Mouse (Mus musculus) right cerebral cortex, postnatal 36 days (tissue): ENCODE data around the gene Dazap1.

Experiments used
- DNase-seq, 2 experiments: peaks; one replicate each; pipeline ENCODE4 v3.0.0; 2022; ENCODE audit warnings: low spot score in 2 of 2, mixed read lengths in 1 of 2

The Dazap1 gene

DNA sequence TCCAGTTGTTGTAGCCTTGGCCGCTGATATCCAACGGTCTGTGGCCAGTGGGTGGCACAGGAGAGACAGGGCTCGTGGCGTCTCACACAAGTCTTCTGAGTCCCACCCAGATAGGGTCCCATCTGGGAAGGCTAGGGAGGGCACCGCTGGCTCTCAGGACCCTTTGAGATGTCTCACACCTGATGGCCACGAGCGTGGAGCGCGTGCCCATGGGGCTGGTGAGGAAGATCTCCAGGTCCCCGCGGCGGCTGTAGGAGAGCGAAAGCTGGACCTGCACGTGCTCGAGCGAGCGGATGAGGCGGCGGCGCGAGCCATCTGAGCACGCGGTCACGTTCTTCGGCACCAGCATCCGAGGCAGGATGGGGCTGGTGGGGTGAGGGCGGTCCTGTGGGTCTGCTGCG, 61.5 kb downstream of the Dazap1 start:
- DNase-seq: no peak

DNA sequence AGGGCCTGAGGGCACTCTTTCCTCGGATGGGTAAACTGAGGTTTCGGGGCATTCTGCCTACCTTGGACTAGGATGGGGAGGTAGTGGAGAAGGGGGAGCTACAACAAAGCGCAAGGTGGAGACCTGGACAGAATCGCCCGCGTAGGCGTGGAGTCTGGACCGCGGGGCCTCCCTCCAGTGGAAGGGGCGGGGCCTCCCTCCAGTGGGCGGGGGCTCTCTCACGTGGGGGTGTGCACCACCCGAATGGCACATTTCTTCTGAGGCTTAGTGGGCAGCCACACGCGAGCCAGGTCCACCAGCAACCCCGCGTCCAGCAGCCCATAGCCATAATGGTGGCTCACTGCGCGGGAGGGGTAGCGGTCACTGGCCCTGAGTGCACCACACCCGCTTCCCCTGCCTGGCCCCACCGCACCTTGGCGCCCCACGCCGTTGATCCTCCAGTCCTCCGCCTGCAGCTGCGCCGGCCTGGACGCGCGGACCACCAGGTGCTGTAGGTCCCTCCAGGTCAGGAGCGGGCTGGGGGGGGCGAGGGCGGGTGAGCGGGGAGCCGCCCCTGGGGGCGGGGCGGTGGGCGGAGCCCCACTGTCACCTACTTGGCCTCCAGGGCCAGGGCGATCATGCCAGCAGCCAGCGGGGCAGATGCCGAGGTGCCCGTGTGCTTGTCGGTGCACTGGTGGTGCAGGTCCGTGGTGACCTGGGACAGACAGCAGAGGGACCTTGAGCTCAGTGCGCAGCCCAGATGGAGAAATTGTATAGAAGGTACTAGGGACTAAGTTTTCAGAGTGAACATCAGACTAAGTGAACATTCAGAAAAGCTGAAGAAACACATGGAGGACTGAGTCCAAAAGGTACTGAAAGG, 62.2 kb downstream of the Dazap1 start:
- DNase-seq: no peak

DNA sequence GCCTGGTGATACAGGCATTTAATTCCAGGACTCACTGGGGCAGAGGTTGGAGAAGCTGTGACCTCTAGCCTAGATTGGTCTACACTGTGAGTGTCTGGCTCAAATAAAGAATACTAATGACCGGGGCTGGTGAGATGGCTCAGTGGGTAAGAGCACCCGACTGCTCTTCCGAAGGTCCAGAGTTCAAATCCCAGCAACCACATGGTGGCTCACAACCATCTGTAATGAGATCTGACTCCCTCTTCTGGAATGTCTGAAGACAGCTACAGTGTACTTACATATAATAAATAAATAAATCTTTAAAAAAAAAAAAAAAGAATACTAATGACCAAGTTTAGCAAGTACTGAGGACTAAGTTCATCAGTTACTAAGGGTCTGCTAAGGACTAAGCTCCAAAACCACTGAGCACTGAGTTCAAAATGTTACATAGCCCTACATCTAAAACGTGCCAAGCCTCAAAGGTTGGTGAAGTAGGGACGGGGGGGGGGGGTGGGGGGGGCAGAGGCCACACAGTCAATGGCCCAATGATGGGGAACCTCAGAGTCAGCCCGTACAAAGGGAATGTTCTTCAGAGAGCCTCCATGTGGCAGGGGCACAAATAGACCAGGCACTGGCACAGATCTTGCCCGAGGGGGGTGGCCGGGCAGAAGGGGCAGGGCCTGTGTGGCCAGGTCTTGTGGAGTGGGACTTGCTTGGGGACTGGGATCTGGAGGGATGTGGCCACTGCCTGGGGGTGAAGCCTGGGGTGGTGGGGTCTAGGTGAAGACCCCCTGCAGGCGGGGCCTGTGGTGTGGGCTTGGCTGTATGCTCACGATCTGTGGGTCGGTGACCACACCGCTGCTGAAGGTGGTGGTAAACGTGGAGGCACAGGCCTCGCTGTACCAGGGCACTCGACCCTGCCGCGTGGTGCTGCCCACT, 63.1 kb downstream of the Dazap1 start:
- no peak for DNase-seq

DNA sequence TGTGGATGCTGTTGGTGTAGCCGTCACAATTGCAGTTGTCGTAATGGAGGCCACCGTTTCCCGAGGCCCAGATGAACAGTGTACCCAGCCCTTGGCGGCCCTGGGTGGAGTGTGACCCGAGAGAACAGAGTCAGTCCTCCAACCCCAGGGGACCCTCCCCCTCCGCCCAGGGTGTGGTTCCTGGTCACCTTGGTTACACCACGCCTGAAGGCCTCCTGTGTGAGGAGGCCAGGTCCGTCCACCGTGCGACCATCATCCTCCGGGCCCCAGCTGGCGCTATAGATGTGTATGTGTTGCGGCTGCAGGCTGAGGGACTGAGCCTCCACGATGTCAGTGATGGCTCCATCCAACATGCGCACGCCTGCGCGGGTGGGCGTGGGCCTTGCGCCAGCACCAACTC, 63.8 kb downstream of the Dazap1 start:
- no peak for DNase-seq

DNA sequence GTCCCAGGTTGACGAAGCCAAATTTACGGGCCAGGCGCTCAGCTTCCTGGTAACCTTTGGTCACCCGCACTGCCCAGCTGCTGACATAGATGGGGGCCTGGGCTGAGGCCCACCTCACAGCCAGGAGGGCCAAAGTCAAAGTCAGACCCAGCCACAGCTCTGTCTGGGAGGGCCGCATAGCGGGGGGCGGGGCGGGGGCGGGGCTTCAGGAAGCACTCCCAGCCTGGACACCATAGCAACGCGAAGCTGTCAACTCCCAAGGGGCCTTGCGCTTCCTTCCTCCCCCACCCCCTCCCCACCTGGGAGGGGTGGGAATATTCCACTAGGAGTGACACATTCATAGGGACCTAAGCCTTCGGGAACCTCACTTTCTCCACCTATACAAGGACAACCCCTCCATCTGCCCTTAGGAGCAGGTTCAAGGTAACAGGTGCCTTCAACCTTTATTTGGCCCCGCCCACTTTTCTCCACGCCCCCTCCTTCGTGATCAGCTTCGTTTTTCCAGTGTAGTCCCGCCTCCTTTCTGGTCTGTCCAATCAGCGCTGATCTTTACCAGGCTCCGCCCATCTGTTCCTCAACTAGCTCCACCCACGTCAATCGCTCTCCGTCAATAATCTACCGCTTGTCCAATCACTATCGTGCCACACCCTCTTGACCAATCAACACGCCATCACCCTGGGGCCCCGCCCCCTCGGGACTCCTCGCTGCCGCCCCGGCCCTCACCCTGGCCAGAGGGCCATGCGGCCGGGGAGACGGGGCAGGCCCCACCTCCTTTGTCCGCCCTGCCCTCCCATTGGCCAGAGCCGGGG, 68.2 kb downstream of the Dazap1 start, which contains the start of the genes Pcsk4 and Reep6:
TSS of gene Pcsk4 (minus strand) at position 226 of the 809 bp plus-strand sequence.
TSS of gene Reep6 (plus strand) at position 681 of the 809 bp plus-strand sequence.
- peak; percentile 94 to 95 for DNase-seq

DNA sequence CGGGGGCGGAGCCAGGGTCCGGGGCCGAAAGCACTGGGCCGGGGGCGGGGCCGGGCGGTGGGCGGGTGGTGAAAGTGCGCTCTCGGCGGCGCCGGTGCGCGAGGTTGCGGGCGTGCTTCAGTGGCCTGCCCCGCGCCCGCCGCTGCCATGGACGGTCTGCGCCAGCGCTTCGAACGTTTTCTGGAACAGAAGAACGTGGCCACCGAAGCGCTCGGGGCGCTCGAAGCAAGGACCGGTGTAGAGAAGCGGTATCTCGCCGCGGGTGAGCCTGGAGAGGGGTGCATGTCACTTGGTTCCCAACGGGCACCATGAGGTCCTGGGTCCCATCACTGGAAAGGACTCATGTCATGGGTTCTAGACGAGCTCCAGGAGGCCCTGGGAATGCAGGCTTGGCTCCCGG, 68.8 kb downstream of the Dazap1 start:
- no peak for DNase-seq

DNA sequence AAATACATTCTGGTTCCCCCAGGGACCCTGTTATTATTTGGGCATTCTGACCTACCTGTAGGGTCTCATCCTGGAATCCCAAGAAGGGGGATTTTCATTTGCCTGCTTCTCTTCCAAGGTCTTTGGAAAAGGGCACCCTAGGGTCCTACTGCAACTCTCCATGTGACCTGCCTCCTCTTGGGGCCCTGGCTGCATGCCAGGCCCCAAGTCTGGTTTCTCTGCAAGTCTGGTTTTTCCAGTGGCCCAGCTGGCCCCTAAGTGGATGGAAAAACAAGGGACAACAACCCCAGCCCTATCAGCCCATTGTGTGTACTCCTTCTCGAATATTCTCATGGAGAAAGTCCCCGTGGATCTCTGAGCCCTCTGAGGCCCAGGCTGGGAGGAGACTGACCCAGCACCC, 69.6 kb downstream of the Dazap1 start:
- DNase-seq: no peak

DNA sequence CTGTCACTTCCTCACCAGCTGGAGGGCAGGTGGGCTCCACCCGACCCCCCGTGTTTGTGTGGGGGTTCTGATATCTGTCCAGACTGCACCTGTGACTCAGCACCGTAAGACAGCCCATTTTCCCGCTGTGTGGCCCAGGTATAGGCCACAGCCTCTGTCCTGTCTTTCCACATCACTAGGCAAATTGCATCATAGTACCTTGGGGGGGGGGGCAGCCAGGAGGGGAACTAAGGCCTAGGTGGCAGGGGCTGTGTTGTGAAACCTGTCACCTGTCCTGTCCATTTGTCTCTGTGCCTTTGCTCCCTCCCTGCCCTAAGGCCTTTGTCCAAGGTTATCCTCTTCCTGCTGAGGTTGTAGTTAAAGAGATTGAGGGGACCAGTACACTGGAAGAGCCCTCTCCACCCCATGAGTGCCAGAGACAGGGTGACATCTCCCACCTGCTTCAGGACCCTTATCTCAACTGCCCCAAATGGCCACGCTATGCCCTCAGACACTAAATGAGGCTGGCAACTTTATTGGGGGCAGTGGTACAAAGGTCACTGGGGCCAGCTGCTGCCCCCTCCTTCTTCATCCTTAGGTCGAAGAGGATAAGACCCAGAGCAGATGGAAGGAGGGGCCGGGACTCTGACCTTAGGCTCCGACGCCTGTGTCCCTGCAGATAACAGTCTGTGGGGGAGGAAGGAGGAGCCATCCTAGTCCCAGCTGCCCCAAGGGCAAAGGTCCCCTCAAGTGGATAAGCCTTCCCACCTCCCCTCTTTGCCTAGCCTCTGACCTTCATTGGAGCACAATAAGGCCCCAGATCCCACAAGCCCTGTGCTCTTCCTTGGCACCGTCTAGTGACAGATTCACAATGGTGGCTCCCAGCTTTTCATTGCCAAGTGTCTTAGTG, 70.6 kb downstream of the Dazap1 start:
- DNase-seq: no peak

DNA sequence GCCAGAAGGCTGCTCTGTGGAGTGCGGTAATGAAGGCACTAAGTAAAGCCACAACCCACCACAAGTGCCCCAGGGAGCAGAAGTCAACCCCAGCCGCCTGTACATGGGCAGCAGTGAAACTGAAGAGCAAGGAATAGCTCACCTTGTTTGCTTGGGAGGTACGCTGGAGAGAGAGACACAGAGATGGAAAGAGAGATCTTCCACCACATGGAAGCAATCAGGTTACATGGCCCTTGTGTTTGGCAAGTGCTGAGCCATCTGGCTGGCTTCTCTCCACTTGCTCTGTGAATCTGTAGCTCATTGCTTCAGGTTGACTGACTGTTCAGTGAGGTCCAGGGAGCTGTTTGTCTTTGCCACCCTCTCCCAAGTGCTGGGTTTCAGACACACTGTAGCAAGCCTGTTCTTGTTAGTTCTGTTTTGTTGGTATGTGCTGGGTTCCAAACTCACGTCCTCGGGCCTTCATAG, 71.3 kb downstream of the Dazap1 start:
- no peak for DNase-seq

DNA sequence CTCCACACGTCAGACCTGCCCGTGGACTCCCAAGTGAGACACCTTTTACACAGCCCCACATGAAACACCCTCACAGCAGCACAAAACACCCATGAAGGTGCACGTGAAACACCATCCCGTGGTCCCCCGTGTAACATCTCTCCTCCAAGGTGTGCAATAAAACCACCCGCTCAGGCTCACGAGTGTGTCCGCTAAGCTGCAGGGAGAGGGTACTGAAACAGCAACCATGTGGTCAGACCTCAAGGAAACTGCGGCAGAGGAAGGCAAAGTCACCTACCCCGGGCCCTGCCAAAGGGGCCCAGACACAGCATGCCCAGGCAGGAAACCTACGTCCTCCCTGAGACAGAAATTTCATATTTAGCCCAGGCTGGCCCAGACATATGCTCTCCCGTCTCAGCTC, 75.0 kb downstream of the Dazap1 start:
- no peak for DNase-seq
